Mouse (Mus musculus): Measurements from ENCODE around the gene Gorasp1.

The Gorasp1 gene

DNA sequence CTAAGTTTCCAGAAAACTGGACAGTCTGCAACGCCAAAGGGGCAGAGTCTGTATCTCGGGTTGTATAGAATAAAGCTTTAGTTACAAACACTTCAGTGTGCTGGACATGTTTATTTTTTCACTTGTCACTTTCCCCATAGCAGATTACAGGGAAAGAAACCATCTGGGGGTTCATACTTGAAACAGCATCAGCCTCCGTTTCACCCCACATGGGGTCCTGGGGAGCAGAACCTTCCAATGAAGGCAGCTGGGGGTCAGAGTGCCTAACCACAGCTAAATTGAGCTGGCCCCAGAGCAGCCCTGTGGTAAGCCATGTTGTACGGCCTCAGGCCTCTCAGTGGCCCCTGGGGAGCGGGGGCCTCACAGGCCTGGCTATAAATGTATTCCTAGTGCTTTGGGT lies 10.9 kb downstream of the Gorasp1 start:
- DNase-seq (ENCODE audit: low spot score), result no peak

DNA sequence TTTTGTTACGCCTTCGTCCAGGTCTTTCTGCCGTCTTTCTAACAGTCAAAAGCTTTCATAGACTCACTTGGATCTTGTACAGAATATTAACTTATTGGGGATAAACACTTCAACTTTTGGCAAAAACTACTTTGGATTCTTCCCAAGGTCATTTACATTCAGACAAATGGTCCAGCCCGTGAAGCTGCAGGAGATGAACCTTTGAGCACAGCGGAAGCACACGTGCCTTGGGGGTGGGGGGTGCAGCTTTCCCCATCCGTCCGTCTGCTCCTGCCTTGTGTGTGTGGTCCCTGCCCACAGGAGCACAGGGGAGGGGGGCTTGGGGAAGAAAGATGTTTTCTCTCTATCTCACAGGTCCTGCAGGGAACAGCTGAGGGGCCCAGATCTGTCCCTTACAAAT lies 11.6 kb downstream of the Gorasp1 start:
- no peak for DNase-seq (ENCODE audit: low spot score)

DNA sequence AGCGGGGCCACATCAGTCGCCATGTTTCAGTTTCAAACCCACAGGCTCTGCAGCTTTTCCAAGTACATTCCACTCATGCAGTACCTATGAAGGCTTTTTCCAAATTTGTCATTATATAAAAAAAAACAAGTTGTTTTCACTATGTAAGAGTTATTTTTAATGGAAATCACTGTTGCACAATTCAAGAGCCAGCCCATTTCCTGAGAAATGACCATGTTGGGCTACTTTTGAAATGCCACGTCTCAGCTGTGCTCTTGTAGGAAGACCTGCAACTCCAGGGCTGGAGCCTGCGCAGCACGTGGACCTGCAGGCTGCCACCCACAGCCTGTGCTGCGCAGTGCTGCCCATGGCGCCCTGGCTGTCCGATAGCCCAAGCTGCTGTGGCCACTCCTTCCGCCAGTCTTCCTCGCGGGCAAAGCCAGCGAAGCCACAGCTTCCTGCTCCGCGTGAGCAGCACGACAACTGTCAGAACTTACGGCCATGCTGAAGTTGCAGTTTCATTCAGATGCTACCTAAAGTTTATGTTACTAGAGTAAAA lies 12.2 kb downstream of the Gorasp1 start:
- DNase-seq (ENCODE audit: low spot score), result no peak

DNA sequence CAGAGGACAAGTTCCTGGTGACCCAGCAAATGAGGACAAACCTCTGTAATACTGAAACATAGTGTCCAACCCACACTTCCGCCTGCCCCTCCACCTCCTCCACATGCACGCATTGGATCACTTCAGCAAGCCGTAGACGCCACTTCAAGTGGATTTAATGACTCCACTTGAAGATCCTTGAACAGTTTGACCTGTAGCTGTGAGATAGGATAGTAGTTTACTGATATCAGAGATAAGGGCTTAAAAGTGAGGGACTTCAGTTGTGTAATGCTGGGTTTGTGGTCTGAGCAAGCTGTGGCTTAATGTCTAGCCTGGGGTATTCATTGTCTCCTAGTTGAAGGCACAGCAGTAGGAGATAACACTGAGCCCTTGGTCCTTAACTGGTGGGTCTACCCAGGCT lies 13.9 kb downstream of the Gorasp1 start:
- DNase-seq (ENCODE audit: low spot score), result no peak

DNA sequence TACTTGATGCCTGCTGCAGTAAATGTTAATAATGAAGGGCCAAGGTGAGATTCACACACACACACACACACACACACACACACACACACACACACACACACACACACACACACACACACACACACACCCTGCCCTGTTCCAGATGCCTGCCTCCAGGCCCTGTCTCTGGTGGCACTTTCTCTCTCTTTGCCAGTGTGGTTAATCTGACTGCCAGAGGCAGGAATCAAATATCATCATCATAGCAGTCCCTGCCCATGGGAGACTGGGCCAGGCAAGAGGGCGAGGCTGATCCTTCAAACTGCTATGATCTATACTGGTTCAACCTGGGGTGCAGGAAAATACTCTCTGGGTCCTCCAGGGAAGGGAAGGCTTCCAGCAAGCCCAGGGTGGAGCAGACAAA lies 17.5 kb downstream of the Gorasp1 start:
- no peak for DNase-seq (ENCODE audit: low spot score)

DNA sequence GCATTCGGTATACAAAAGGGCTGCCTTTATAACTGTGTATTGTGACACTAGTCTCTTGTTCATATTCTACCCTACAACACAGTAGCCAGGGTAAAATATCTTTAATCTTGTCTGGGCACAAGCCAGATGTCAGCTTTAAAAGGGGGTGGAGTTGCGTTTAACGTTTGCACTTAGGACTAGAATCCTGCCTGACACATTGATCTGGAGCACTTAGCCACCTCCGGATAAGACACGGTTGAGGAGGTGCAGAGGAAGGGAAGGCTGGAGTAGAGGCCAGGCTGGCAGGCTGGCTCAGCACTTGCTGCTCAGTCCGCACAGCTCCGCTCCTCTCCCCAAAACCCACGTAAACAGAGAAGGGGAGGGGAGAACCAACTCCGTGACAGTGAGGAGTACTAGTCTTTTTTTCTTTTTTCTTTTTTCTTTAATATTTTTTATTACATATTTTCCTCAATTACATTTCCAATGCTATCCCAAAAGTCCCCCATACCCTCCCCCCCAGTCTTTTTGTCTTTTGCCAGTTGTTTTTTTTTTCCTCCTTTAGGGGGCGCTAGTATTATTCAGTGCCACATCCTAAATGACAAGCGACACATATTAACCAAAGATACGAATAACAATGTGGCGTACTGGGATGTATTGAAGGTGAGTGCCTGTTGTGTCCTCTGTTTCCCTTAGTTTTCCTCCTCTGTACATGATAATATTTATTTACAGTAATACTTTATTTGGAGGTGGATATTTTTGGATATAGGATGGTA lies 24.1 kb downstream of the Gorasp1 start:
- no peak for DNase-seq (ENCODE audit: low spot score)

DNA sequence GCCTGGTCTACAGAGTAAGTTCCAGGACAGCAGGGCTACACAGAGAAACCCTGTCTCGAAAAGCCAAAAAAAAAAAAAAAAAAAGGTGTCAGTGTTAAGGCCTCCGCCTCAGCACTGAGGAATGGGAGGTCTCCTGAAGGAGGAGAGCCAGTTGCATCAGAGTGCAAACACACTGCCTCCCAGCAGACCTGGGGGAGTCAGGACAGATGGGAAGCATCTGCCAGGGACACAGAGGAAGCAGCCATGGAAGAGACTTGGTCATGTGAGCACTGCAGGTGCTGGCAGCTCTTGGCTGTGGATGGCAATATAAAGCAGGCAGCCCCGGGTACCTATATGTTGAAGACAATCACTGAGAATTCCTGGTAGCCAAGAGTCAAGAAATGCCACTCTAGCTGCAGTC lies 27.4 kb downstream of the Gorasp1 start:
- no peak for DNase-seq (ENCODE audit: low spot score)

DNA sequence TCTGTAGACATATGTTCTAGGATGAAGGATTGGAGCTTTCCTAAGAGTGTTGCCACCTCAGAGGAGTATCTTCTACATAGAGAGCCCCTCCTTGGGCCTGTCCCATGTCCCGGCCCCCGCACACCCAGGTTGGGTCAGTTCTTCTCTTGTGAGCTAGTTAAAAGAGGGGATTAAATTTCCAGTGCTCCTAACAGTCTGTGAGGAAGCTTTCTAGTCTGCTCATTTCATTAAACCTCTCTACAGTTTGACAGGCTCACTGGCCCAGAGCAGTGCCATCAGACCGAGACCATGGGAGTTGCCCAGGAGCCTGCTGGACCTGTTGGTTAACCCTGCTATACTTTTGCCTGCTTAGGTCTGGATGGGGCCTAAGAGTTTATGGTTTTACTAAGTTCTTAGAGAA lies 28.7 kb downstream of the Gorasp1 start:
- DNase-seq (ENCODE audit: low spot score), result no peak

DNA sequence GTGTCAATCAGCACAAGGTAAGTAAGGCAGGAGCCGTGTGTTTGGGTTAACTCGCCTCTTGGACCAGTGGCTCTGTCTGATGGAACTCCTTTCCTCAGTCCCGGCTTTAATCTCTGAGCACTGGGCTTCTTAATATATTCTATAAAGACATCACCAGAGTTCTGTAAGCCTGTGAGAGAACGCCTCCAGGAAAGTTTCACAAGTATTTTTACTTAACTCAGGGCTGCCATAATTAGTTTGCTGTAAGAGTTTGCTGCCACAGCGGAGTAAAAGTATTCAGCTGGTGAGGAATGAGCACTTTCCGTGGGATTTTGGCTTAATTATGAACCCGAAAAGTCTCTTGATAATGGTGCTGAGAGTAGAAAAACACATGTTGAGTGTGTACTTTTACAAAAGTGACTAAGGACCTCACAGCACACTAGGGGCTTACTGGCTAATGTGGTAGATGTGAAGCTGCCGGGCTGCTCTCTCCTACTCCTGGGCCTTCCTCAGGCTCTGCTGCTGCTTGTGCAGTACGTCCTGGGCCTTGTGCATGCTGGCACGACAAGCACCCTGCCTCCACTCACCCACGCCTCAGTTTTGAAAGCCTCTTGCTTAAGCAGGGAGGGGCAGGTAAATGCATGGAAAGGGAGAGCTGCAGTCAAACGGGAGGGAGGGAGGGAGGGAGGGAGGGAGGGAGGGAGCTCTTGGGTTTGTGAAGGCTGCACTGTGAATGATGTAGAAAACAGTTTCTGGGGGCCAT lies 34.8 kb downstream of the Gorasp1 start:
- DNase-seq (ENCODE audit: low spot score), result no peak

DNA sequence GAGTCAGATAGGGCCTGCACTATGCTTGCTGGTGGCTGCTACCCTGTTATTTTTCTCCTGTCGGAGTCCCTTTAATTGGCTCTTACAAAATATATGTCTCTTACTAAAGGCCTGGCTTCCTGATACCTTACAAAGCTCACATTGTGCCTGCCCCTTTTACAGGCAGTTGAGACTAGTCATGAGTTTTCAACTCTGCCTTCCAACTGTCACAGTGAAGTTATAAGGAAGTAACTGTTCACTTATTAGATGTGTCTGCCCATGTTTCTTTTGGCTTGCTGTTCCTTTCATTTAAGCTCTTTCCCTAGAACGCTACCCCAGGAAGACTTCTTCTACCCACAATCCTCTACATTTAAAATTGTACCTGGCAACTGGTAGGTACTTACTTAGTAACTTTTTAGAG lies 37.9 kb downstream of the Gorasp1 start:
- no peak for DNase-seq (ENCODE audit: low spot score)

DNA sequence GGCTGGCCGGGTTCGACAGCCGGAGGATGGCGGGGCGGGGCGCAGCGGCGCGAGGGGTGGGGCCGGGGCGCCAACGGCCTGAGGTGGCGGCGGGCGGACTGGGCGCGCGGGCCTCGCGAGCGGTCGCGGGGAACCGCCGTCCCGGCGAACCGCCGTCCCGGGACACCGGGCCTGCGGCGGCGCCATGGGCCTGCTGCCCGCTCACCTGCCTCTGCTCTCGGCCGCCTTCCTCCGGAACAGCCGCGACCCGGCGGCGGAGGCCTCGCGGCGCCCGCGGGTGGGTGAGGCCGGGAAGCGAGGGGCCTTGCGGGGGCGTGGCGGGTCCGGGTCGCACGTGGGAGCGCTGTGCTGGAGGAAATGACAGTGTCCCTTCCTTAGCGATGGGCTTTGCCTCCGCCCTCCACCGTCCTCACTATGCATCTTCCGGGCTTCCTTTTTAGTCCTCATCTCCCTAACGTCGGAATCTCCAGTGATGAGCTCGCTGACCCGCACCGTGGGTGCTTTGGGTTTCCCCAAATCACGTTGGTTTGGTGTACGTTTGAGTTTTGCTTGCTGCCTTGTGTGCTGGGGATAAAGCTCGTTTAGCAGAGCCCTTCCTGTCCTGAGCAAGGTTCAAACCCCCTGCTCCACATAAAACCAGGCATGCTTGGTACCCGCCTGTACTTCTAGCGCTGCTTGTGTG lies 42.2 kb downstream of the Gorasp1 start:
- no peak for DNase-seq (ENCODE audit: low spot score)

DNA sequence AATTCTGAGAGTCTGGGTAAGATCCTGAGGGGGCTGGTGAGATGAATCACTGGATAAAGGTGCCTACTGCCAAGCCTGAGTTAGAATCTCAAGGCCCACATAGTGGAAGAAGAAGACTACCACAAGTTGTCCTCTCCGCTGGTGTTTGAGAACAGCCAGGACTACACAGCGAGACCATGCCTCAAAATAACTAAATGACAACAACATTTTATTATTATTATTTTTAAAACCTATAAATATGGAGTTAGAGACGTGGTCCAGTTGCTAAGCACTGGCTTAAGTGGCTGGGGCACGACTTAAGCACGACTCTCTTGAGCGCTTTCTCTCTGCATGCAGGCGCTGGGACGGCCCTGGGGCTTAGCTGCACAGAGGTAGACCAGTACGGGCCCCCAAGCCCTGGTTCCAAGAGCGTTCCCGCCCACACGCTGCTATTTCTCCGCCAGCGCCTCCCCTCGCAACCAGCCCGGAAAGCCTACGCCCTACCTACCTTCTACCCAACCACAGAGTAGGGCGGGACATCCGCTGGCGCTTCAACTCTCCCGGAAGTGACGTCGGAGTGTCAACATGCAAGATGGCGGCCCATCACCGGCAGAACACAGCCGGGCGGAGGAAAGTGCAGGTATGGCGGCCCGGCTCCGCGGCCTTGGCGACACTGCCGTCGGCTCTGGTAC lies 42.9 kb downstream of the Gorasp1 start, which contains the start of gene Wdr48:
Gene Wdr48 (plus strand): TSS at position 540 of the 671 bp plus-strand sequence.
- DNase-seq (ENCODE audit: low spot score), result peak; percentile 89

DNA sequence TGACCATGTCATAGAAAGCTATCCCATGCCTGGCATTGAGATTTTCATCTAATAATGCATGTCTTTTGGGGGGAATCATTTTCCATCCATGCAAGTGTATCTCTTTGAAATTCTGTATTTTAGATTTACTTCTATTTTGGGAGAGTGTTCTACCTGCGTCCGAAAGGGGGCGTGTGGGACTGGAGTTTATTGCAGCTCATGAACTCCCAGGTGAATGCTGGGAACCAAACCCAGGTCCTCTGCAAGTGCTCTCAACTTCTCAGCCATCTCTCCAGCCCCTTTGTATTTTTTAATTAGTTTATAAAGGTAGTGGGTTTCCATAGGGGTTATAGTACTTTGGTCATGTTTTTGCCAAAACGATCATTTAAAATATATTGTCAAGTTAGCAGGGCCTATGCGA lies 43.5 kb downstream of the Gorasp1 start:
- no peak for DNase-seq (ENCODE audit: low spot score)

DNA sequence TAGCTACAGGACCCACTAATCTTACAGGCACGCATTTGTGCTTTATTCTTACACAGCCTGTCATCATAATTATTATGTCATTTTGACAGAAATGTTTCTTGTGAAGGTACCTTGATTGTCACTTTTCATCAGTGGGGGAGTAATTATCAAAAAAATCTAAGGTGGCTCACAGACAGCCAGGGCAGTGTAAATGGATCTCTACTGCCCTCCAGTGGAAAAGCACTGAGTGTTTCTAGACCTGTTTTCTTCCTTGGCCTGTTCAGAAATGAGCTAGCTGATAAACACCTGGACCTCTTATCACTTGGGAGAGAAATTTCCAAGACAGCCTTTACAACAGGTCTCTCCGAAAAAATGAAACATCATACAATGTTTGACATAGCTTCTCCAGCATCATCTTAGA lies 46.7 kb downstream of the Gorasp1 start:
- DNase-seq (ENCODE audit: low spot score), result no peak

DNA sequence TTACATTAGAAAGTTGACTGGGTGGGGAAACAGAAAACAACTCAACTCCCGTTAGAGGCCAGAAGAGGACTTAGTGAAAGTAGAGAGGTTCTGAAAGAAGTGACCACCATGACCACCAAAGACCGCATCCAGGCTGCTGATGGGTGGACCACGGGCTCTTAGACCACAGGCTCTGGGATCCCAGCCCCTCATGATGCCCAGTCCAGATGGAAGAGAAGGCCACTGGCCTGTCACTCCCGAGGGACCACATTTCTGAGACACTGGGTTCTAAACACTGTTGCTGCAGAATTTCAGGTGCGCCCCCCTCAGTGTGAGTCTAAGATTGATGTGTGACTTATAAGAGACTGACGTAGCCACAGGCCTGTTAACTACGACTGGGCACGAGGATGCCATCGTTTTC lies 47.9 kb downstream of the Gorasp1 start:
- no peak for DNase-seq (ENCODE audit: low spot score)

DNA sequence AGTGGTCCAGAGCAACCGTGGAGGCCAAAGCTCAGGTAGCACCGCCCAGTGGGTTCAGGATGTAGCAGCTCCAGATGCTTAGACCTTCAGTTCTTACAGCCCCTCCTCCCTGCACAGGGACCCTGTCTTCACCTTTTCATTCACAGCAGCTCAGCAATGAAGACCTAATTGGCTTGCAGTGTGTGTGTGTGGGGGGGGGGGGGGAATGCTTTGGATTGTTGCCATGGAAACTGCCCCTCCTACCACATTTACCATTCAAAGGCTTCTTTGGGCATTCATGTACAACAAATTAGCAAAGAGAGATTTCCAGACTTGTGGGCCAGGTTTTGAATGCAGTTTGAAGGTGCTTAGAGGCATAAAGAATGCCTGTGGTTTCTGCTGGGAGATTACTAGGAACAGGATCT lies 48.5 kb downstream of the Gorasp1 start:
- DNase-seq (ENCODE audit: low spot score), result no peak

DNA sequence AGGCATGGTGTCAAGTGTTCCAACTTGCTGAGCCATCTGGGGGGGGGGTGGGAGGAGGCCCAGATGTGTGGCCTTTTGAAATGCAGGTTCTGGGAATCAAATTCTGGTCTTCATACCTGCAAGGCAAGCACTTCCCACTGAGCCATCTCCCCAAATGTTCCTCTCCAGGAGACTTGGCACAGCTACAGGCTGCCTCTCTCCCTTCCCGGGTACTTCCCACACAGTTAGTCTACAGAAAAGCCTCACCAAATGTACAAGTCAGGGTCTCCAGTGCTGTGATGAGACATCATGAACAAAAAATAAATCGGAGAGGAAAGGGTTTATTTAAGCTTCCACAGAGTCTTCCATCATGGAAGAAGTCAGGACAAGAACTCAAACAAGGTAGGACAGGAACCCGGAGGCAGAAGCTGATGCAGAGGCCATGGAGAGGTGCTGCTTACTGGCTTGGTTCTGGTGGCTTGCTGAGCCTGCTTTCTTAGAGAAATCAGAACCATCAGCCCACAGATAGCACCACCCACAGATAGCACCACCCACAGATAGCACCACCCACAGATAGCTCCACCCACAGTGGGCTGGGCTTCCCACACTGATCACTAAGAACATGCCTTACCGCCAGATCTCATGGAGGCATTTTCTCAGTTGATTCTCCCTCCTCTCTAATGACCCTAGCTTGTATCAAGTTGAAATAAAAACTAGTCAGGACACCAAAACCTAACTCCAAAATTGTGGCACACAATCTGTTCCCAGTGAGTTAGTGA lies 50.0 kb downstream of the Gorasp1 start:
- DNase-seq (ENCODE audit: low spot score), result no peak
